Mouse (Mus musculus) Patski (cell line): ENCODE data around the gene Mtg2. TPM values are rescaled to one million over a fixed set of nuclear protein-coding genes. Genes with fewer than 3 reads are reported as not detected.

Experiments
- ATAC-seq: fragments of 100-300 bp; one replicate; pipeline ENCODE4 v1.8.0; 2021
- CTCF ChIA-PET: fragments of 350-600 bp; sonication (Branson Sonifier 250); formaldehyde crosslinking; loops from one replicate; lab custom pipeline; 2022; ENCODE audit warnings: inconsistent platforms; lab: Charles Lee
- POLR2A ChIA-PET: fragments of 350-600 bp; sonication (Branson Sonifier 250); formaldehyde crosslinking; loops from one replicate; lab custom pipeline; 2022; ENCODE audit warnings: antibody characterized with exemption, inconsistent platforms; lab: Charles Lee
- DNase-seq: peaks from one replicate; pipeline ENCODE4 v3.0.0-alpha.2; 2011; ENCODE audit warnings: low read depth, low spot score
- H3K27me3 ChIP-seq: fragments of 371-371 bp; one replicate; pipeline ENCODE4 v1.5.1; 2021
- CTCF ChIP-seq: fragments of 100-300 bp; IDR thresholded peaks from one replicate; pipeline ENCODE4 v1.5.1; 2021
- in situ Hi-C: fragments of 300-500 bp; cut with MboI; formaldehyde crosslinking; loops from 3 replicates; pipeline ENCODE4 v1.11.1; 2018; ENCODE audit warnings: low pct_unique_long_range_greater_than_20kb, mixed read lengths
- polyA plus RNA-seq: library from polyadenylated mRNA; unstranded; gene quantifications from one replicate; pipeline ENCODE4 v1.2.3, GENCODE M21; 2021

The Mtg2 gene
- polyA plus RNA-seq, 1 experiment from 2014 or later, result 22.4 TPM

DNA sequence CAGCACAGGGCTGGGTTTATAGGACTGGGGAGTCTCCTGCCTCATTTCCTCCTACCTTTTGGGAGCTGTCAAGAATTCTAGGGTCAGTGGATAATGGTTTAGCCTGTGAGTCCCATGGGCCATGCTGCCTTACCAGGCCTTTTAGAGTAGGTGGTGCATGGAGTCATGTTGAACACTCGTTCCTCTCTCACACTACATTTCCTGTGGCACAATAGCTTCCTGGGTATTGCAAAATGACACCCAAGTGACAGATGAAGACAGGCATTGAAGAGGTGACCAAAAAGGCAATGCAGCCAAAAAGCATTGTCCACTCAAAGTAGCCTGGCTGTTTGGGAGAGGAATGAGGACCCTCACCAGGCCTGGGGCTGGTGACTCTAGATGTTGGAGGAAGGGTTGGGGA, 57.3 kb downstream of the Mtg2 start:
- CTCF ChIA-PET, result interaction anchor here (0.7 to 1.6 kb wide), 5 partner anchors 11 to 93 kb away, joined by 3 to 4 read pairs (median 3); no protein-coding TSS in a partner anchor
- no peaks in the 10 kb centered on the region for H3K27me3 ChIP-seq
- in situ Hi-C loops, result loop anchor here (10.0 kb wide), 1 partner anchor 53 kb away; the partner anchor contains the start of gene Mtg2

DNA sequence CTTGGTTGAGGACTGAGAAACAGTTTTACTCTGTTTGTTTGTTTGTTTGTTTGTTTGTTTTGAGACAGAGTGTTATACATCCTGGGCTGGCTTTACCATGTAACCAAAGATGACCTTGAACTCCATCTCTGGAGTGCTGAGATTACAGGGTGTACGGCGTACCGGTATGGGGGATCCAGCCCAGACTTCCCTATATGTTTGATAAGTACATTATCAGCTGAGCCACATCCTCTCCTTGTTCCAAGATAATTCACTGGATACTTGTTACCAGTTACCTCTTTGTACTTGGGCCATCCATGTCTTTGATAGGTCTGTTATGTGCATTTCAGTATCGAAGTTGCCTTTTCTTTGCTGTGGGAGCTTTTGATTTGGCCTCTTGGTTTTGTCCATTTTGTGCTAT, 62.8 kb downstream of the Mtg2 start:
- ChIA-PET CTCF (interaction anchor here (0.9 to 1.3 kb wide), 3 partner anchors 13 to 37 kb away, joined by 3 to 4 read pairs (median 3); no protein-coding TSS in a partner anchor), POLR2A (no interaction called here)
- in situ Hi-C loops, result no loop called here
- DNase-seq, result no peak
- ATAC-seq, result no peak
- no peaks in the 10 kb centered on the region for H3K27me3 ChIP-seq
- no peak for TF ChIP-seq CTCF

More for the DNA sequence above, 57.3 kb downstream of the Mtg2 start:
- TF ChIP-seq CTCF, result no peak
- ATAC-seq (no peak), DNase-seq (no peak)
- POLR2A ChIA-PET, result interaction anchor here (1.3 kb wide), 1 partner anchor 21 kb away, joined by 3 read pairs; no protein-coding TSS in a partner anchor

DNA sequence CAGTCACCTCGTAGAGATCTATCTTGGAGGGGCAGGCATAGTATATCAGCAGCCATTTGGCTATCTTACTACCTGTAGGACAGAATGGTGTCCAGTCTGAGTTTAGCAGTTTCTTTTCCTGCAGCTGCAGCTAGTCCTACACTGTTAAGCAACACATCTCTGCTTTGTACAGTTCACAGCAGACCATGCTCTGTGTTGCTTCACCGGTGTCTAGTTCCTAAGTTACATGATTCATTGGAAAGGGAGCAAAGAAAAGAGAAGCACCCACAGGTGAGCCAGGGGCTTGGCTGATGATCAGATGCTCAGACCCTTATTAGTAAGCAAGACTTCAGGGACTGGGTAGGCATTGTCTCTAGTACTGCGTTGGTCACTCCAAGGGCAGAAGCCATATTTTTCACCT, 63.5 kb downstream of the Mtg2 start:
- POLR2A ChIA-PET, result interaction anchor here (0.6 kb wide), 1 partner anchor 533 kb away, joined by 5 read pairs; no protein-coding TSS in a partner anchor
- no peak for DNase-seq
- CTCF ChIA-PET, result interaction anchor here (1.0 to 1.3 kb wide), 2 partner anchors 12 to 18 kb away, joined by 3 to 4 read pairs; no protein-coding TSS in a partner anchor

DNA sequence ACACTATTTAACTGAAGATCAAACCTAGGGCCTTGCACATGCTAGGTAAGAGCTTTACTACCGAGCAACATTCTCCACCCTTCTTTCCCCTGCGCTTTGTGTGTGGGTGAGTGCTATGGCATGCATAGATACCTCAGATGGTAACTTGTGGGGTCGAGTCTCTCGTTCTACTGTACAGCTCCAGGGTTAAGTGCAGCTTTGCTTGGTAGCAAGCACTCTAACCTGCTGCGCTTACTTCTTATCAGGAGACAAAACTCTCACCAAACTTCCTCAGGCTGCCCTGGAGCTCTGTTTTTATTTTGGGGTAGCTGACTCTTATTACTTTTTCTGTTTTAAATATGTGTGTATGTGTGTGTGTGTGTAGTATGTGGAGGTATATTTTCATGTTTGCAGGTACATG, 65.0 kb downstream of the Mtg2 start:
- ChIA-PET POLR2A (no interaction called here), CTCF (interaction anchor here (1.0 kb wide), 1 partner anchor 34 kb away, joined by 3 read pairs; no protein-coding TSS in a partner anchor)
- ATAC-seq (no peak), DNase-seq (no peak)
- no peak for TF ChIP-seq CTCF
- in situ Hi-C loops, result no loop called here
- H3K27me3 ChIP-seq, result no peaks in the 10 kb centered on the region

More for the DNA sequence above, 63.5 kb downstream of the Mtg2 start:
- H3K27me3 ChIP-seq, result no peaks in the 10 kb centered on the region
- no peak for ATAC-seq
- TF ChIP-seq CTCF, result no peak
- in situ Hi-C loops, result no loop called here

Other genes with a start within 250 kb of the Mtg2 start
- 23.5 TPM for gene Taf4, start 93.9 kb upstream of the Mtg2 start, polyA plus RNA-seq
- 51.1 TPM for gene Lsm14b, start 45.6 kb upstream of the Mtg2 start, polyA plus RNA-seq
- 316 TPM for gene Psma7, start 28.2 kb upstream of the Mtg2 start, polyA plus RNA-seq
- 8.1 TPM for gene Ss18l1, start 28.1 kb upstream of the Mtg2 start, polyA plus RNA-seq
- 0.08 TPM for gene Hrh3, start 33.9 kb downstream of the Mtg2 start, polyA plus RNA-seq
- gene Osbpl2, start 48.7 kb downstream of the Mtg2 start, polyA plus RNA-seq, result 41.0 TPM
- gene Adrm1, start 100.9 kb downstream of the Mtg2 start, polyA plus RNA-seq, result 163 TPM
- 221 TPM for gene Lama5, start 155.3 kb downstream of the Mtg2 start, polyA plus RNA-seq
- 1,364 TPM for gene Rps21, start 186.8 kb downstream of the Mtg2 start, polyA plus RNA-seq
- 12.7 TPM for gene Cables2, start 202.9 kb downstream of the Mtg2 start, polyA plus RNA-seq
- not detected for gene Rbbp8nl, start 219.3 kb downstream of the Mtg2 start, polyA plus RNA-seq